Mouse (Mus musculus): ENCODE results near the gene Add2.

DNA sequence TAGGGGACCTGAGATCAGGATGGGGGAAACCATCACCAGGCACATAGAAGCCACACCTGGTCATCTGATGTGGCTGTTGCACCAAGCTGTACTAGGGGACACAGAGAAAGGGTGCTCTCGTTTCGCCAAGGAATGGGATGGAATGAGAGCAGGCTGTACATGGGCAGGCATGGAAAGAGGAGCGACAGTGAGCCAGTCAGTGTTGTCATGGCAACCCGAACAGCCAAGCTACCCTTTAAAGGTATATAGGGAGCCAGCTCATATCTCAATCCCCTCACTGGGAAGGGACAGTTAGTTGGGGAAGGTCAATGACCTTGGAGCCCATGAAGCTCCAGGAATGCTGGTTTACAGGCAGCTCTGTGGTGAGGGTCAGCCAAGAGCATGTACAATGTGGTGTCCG, 73.0 kb downstream of the Add2 start:
- TF ChIP-seq CTCF (IDR thresholded peaks at IDR 0.05; ENCODE audit: low read depth): no peak
- no peak for TF ChIP-seq EP300 (IDR thresholded peaks at IDR 0.05; ENCODE audit: low read depth)
